Mouse (Mus musculus): ENCODE measurements around the gene Tango6.

DNA sequence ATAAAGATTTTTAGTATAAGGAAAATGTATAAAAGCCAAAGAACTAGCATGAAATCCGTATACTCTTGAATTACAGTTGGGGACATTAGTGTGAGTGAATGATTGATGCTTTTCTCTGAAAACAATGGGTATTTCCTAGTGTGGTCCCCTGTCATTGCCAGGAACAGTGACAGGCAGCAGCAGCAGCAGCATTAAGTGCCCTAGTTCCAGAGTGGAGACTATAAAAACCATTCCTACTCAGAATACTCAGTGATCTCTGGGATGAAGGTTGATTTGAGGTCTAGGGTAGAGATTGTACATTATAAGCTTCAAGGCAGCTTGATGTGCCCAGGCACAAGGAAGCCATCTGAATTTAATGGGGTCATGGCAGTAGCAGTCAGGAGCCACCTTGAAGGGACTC, 45.0 kb downstream of the Tango6 start:
- TF ChIP-seq FLI1 (IDR thresholded peaks at IDR 0.05; ENCODE audit: low read length) (no peak), GATA1 (IDR thresholded peaks at IDR 0.05; ENCODE audit: borderline replicate concordance, low read length) (no peak)
